Mouse (Mus musculus): ENCODE data around the gene 4930402F06Rik.

- TF ChIP-seq CTCF (IDR thresholded peaks at IDR 0.05; ENCODE audit: low read depth, low read length) = no peak
- TF ChIP-seq EP300 (IDR thresholded peaks at IDR 0.05; ENCODE audit: insufficient read depth, low read depth, low read length) = no peak
These were observed 30.6 kb upstream of the 4930402F06Rik start for GRCm38 (mm10) chr2:35427559-35427958.

All from ES-Bruce4 (cell line).